Mouse (Mus musculus) CH12.LX (cell line): ENCODE data around the gene Vmn2r55.
"Not testable (repeated sequence)": the region's sequence is repeated elsewhere in the genome, so short reads cannot be mapped to it uniquely, and the experiment has no call there.

Source experiments
- CHD1 ChIP-seq: IDR thresholded peaks from 2 replicates; pipeline ENCODE4 v1.6.1; 2012; ENCODE audit warnings: low read depth, low read length, improper control_type of control experiment, inconsistent platforms
- CHD2 ChIP-seq: IDR thresholded peaks from 2 replicates; pipeline ENCODE4 v1.6.1; 2011; ENCODE audit warnings: low read length, improper control_type of control experiment
- CTCF ChIP-seq, 2 experiments: IDR thresholded peaks in 1 of 2; conservative IDR thresholded peaks in 1 of 2; 2 replicates each; pipeline ENCODE4 v1.5.1; 2011 to 2012; ENCODE audit warnings: low read depth in 2 of 2, low read length in 2 of 2, improper control_type of control experiment in 1 of 2, inconsistent platforms in 1 of 2, mild to moderate bottlenecking in 1 of 2, moderate library complexity in 1 of 2
- MEF2A ChIP-seq: IDR thresholded peaks from 2 replicates; pipeline ENCODE4 v1.6.1; 2014; ENCODE audit warnings: low read depth, mild to moderate bottlenecking, inconsistent platforms, low read length, improper control_type of control experiment, borderline replicate concordance
- POLR2A ChIP-seq: IDR thresholded peaks from 2 replicates; pipeline ENCODE4 v1.6.1; 2011; ENCODE audit warnings: low read depth, mild to moderate bottlenecking, improper control_type of control experiment, low read length
- SMC3 ChIP-seq: IDR thresholded peaks from 2 replicates; pipeline ENCODE4 v1.6.1; 2011; ENCODE audit warnings: low read depth, low read length, improper control_type of control experiment
- ZMIZ1 ChIP-seq: IDR thresholded peaks from 2 replicates; pipeline ENCODE4 v1.6.1; 2012; ENCODE audit warnings: low read depth, mild to moderate bottlenecking, inconsistent platforms, low read length, improper control_type of control experiment

GRCm38 (mm10) chr7:12684903-12685302 is at the start of gene Vmn2r55:
- TF ChIP-seq CHD1; MEF2A; CHD2; POLR2A; SMC3; CTCF (conservative IDR thresholded peaks at IDR 0.05 in 1 of 2, IDR thresholded peaks at IDR 0.05 in 1 of 2; ENCODE audit: low read depth in 2 of 2, low read length in 2 of 2); ZMIZ1: not testable (repeated sequence)
